In genomic region chr12:73223872-73224271, GRCm38 (mm10) we compare ENCODE assay signal across 23 mouse cellular contexts.
DNase-seq lines count a peak whose midpoint lies in the region; ATAC-seq and TF ChIP-seq lines count a peak whose summit lies in the region.
"Had no signal": no experiment of that assay in that cellular context is flagged by ENCODE, and none has a peak within 500 bp of the region (broad histone marks: within the 10 kb centered on the region; RNA-seq: fewer than 3 reads in every experiment).

No protein-coding gene starts in this region.

- H3K9me3 ChIP-seq in lung, postnatal 0 days (ENCODE audit: low read length) = no peaks in the 10 kb centered on the region
- no peaks in the 10 kb centered on the region for H3K9me3 ChIP-seq in embryonic facial prominence, embryonic 14.5 days (ENCODE audit: control insufficient read depth, low read length)
- H3K9me3 ChIP-seq: forebrain, embryonic 15.5 days; hindbrain, embryonic 15.5 days; midbrain, embryonic 12.5 days; neural tube, embryonic 15.5 days had no signal

- H3K36me3 ChIP-seq in lung, postnatal 0 days (ENCODE audit: insufficient read depth, low read length) = peaks cover 4% of the 10 kb centered on the region; the same call in 1 of the 2 replicates
- H3K36me3 ChIP-seq in embryonic facial prominence, embryonic 14.5 days (ENCODE audit: control insufficient read depth, insufficient read depth, low read length) = peaks cover 15% of the 10 kb centered on the region

- DNase-seq in kidney, postnatal 10 days = peak; percentile 23
- DNase-seq in kidney, postnatal 25 days = no peak
- DNase-seq in lung, postnatal 0 days (ENCODE audit: low spot score) = peak; percentile 85
- no peak for DNase-seq in lung, adult 18-20 months
- DNase-seq in embryonic facial prominence, embryonic 14.5 days (ENCODE audit: low spot score) = peak; percentile 86
- DNase-seq in lung, postnatal 10 days = peak; percentile 46
- DNase-seq in thymus, postnatal 36 days = no peak
- DNase-seq in urinary bladder, adult 2 months (ENCODE audit: low spot score) = no peak
- DNase-seq: adrenal gland, postnatal 10 days; B cell, adult 2 months; cerebellum, adult 8-10 months; cerebellum, postnatal 36 days; gastrocnemius, postnatal 14 days; heart, adult 11 months; liver; right cerebral cortex, postnatal 14 days had no signal

- TF ChIP-seq EP300 in lung, postnatal 0 days (IDR thresholded peaks at IDR 0.05) = no peak

- H3K4me3 ChIP-seq in lung, postnatal 0 days (ENCODE audit: low read depth, low read length) = no peak overlapping the region
- no peak overlapping the region for H3K4me3 ChIP-seq in embryonic facial prominence, embryonic 14.5 days (ENCODE audit: low read depth, low read length)
- H3K4me3 ChIP-seq: forebrain, embryonic 15.5 days; hindbrain, embryonic 15.5 days; midbrain, embryonic 12.5 days; neural tube, embryonic 15.5 days had no signal

- 45% methylated on average over 6 of the region's 6 CpGs for WGBS in lung, postnatal 0 days
- WGBS in embryonic facial prominence, embryonic 14.5 days = 21% methylated on average over 6 of the region's 6 CpGs

- TF ChIP-seq CTCF in lung, postnatal 0 days (IDR thresholded peaks at IDR 0.05) = no peak

- H3K27me3 ChIP-seq in lung, postnatal 0 days (replicated peaks; ENCODE audit: insufficient read depth, low read length) = no peaks in the 10 kb centered on the region
- no peaks in the 10 kb centered on the region for H3K27me3 ChIP-seq in embryonic facial prominence, embryonic 14.5 days (replicated peaks; ENCODE audit: control insufficient read depth, insufficient read depth, low read length)
- H3K27me3 ChIP-seq: forebrain, embryonic 15.5 days; hindbrain, embryonic 15.5 days; midbrain, embryonic 12.5 days; neural tube, embryonic 15.5 days had no signal

- no peak overlapping the region for H3K4me2 ChIP-seq in lung, postnatal 0 days (replicated peaks; ENCODE audit: low read depth, low read length)
- no peak overlapping the region for H3K4me2 ChIP-seq in embryonic facial prominence, embryonic 14.5 days (ENCODE audit: low read depth, low read length)
- H3K4me2 ChIP-seq: forebrain, embryonic 15.5 days; heart, embryonic 11.5 days; hindbrain, embryonic 15.5 days; midbrain, embryonic 12.5 days; neural tube, embryonic 15.5 days had no signal

- peak; percentile 80 for ATAC-seq in lung, postnatal 0 days
- ATAC-seq in embryonic facial prominence, embryonic 14.5 days (ENCODE audit: low read depth) = peak; percentile 79
- ATAC-seq: activated CD4-positive, CD25-positive, alpha-beta regulatory T cell, adult 4 months; forebrain, embryonic 15.5 days had no signal

- no peaks in the 10 kb centered on the region for H3K4me1 ChIP-seq in lung, postnatal 0 days (ENCODE audit: insufficient read depth, low read depth, low read length)
- no peaks in the 10 kb centered on the region for H3K4me1 ChIP-seq in embryonic facial prominence, embryonic 14.5 days (ENCODE audit: control insufficient read depth, insufficient read depth, low read length)
- H3K4me1 ChIP-seq: forebrain, embryonic 15.5 days; hindbrain, embryonic 15.5 days; midbrain, embryonic 12.5 days; neural tube, embryonic 15.5 days had no signal

- H3K9ac ChIP-seq in lung, postnatal 0 days (replicated peaks; ENCODE audit: low read depth) = no peak overlapping the region
- H3K9ac ChIP-seq in embryonic facial prominence, embryonic 14.5 days (ENCODE audit: low read depth, low read length) = no peak overlapping the region
- H3K9ac ChIP-seq: forebrain, embryonic 15.5 days; hindbrain, embryonic 15.5 days; midbrain, embryonic 12.5 days; neural tube, embryonic 15.5 days had no signal

- H3K27ac ChIP-seq in lung, postnatal 0 days (ENCODE audit: low read length) = no peak overlapping the region
- peak overlapping the region; percentile 30; the same call in 1 of the 2 replicates for H3K27ac ChIP-seq in embryonic facial prominence, embryonic 14.5 days (replicated peaks; ENCODE audit: low read depth, low read length)
- H3K27ac ChIP-seq: forebrain, embryonic 15.5 days; hindbrain, embryonic 15.5 days; midbrain, embryonic 12.5 days; neural tube, embryonic 15.5 days; stomach, postnatal 0 days had no signal

Comparison
In these comparisons a context has a peak if more than half of its experiments do, and no peak if none do; other contexts are left out.
1. DNase-seq: peak in kidney, postnatal 10 days (single experiment), lung, postnatal 0 days (single experiment), embryonic facial prominence, embryonic 14.5 days (single experiment) and lung, postnatal 10 days (single experiment); none in kidney, postnatal 25 days (0 of 2), lung, adult 18-20 months (0 of 2), thymus, postnatal 36 days (0 of 2) and urinary bladder, adult 2 months (single experiment).